Mouse (Mus musculus) macrophage (primary cell): ENCODE data around the gene Coil. TPM values are rescaled to one million over a fixed set of nuclear protein-coding genes. Genes with fewer than 3 reads are reported as not detected.
A peak's percentile ranks its signal among the peaks of the same experiment; 100 is the strongest.

ENCODE experiments used
- H3K27ac ChIP-seq: fragments of 350-480 bp; formaldehyde crosslinking; 2 replicates; pipeline ENCODE4 v1.9.0; 2021
- H3K36me3 ChIP-seq: fragments of 350-480 bp; formaldehyde crosslinking; 2 replicates; pipeline ENCODE4 v1.9.0; 2021; ENCODE audit errors: inconsistent target
- H3K4me3 ChIP-seq: fragments of 350-480 bp; formaldehyde crosslinking; 2 replicates; pipeline ENCODE4 v1.9.0; 2021; ENCODE audit errors: inconsistent target
- H3K79me2 ChIP-seq: fragments of 350-480 bp; formaldehyde crosslinking; 2 replicates; pipeline ENCODE4 v1.9.0; 2021; ENCODE audit errors: inconsistent target
- WGBS: methylation state at CpG from one replicate; pipeline ENCODE4 v1.1.7; 2026; ENCODE audit warnings: inconsistent platforms; ENCODE audit not compliant: missing documents; 5-methylcytosine and 5-hydroxymethylcytosine counted together
- polyA plus RNA-seq: library from polyadenylated mRNA; stranded (reverse); fragments of 250-400 nt; gene quantifications from 3 replicates; pipeline ENCODE4 v1.2.4, GENCODE M21; 2018; ENCODE audit warnings: inconsistent platforms
- total RNA-seq, 78 experiments: library from RNA; depleted of rRNA; stranded (reverse); fragments of 250-400 nt; gene quantifications; 1 replicate in 9 of 78; 2 replicates in 24 of 78; 3 replicates in 43 of 78; 4 replicates in 2 of 78; pipeline ENCODE4 v1.2.4; 2018; ENCODE audit warnings: inconsistent platforms in 56 of 78

The Coil gene
- 10 to 100 TPM in 11 of 26 experiments, 1 to 10 TPM in 15; 2.7 to 18.4 (median 8.4) TPM for total RNA-seq (2018; cell fraction: chromatin; rRNA removed)
- total RNA-seq (2018; cell fraction: cytosol; rRNA removed), result 1 to 10 TPM; 2.5 to 7.7 (median 5.8) TPM
- total RNA-seq (2018; cell fraction: nucleus; rRNA removed), result 10 to 100 TPM in 1 of 26 experiments, 1 to 10 TPM in 25; 1.9 to 10.7 (median 5.0) TPM
- polyA plus RNA-seq, result 5.1 to 8.0 TPM (median 5.6 TPM) in 3 replicates

DNA sequence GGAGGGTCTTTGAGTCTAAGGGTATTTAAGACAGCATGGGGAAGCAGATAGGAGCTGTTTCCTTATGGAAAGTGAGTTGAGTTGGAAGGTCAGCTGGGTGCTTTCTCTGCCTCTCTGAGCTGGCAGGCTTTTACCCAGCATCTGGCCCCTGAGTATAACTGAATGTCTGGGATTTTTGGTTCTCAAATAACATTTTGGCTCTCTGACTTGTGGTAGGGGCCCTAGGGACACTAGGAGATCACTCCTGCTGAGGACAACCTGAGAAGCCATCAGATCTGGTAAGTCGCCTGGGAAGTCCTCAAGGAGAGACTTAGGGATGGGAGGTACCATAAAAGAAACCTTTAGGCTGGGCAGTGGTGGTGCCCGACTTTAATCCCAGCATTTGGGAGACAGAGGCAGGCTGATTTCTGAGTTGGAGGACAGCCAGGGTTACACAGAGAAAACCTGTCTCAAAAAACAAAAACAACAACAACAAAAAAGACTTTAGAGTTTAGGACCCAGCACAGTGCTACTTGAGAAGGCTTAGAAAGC, at the start of gene Coil:
Gene Coil, plus strand, starts transcription at position 51 of the 531 bp plus-strand sequence.
- Histone ChIP-seq H3K36me3 (no peaks in the 10 kb centered on the region), H3K4me3 (no peak within 1 kb of the TSS), H3K27ac (no peak within 1 kb of the TSS), H3K79me2 (peaks cover 9% of the 10 kb centered on the region; the same call in 1 of the 2 replicates)
- 45% methylated on average over 2 of the region's 2 CpGs for WGBS

DNA sequence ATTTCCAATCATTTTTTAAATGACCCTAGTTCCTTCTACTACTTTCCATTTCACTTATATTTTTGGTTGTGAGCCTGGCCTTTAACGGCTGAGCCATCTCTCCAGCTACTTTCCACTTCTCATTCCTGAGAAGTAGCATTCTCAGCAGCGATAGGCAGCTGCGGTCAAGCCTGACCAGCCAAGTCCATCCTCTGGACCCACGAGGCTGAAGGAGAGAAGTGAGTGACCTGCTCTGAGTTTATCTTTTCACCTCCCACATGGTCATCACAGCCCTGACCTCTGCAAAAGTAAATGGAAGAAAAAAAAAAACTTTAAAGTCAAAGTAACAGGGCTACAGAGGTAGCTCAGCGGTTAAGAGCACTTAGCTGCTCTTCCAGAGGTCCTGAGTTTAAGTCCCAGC, 43.5 kb upstream of the Coil start:
- H3K4me3 ChIP-seq, result no peak overlapping the region
- peaks cover 90% of the 10 kb centered on the region for H3K36me3 ChIP-seq
- no peak overlapping the region for H3K27ac ChIP-seq
- no peaks in the 10 kb centered on the region for H3K79me2 ChIP-seq
- 90% methylated on average over 5 of the region's 5 CpGs for WGBS

DNA sequence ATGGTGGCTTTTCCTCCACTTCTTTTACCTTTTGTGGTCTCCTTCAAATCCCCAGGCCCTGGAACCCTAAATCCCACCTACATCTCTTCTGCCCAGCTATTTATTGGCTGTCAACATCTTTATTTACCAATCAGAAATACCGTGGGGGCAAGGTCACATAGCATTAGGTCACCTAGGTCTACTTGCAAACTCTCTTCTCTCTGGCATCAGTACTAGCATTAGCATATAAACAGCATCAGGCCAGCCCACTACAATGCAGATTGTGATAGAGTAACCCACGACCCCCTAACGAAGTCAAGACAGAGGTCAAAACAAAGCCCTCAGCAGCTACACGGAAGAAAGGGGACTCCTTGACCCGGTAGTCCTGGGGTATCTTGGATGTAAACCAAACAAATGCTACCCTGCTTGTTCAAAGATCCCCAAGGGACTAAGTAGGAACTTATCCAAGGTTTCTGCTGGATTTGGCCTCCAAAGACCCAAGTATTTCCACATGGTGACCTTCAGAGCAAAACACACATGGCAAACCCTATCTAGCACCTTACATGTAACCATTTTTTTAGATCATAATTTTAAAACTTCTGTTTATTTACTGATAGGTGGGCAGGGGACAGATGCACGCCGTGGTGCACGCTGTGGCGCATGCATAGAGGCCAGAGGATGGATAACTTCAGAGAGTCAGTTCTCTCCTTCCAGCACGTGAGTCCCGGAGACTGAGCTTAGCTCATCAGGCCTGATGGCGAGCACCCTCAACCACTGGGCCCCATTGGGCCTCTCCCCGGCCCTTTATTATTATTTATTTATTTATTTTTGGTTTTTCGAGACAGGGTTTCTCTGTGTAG, 38.1 kb upstream of the Coil start:
- Histone ChIP-seq H3K4me3 (no peak overlapping the region), H3K27ac (no peak overlapping the region), H3K36me3 (peaks cover 91% of the 10 kb centered on the region), H3K79me2 (no peaks in the 10 kb centered on the region)
- WGBS, result 93% methylated on average over 14 of the region's 14 CpGs

DNA sequence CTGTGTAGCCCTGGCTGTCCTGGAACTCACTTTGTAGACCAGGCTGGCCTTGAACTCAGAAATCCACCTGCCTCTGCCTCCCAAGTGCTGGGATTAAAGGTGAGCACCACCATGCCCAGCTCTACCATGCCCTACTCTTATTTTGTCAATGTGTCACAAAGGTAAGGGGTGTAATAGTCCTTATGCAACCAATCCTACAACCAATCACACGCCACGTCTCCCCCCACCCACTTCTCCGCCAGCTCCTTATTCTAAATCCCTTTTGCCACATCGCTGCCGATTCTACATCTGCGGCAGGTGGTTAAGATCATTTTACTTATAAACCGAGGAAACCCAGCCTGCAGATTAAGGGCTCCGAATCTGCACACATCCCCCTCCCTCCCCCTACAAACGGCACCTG, 37.0 kb upstream of the Coil start:
- H3K27ac ChIP-seq, result no peak overlapping the region
- H3K4me3 ChIP-seq, result no peak overlapping the region
- peaks cover 91% of the 10 kb centered on the region for H3K36me3 ChIP-seq
- 98% methylated on average over 9 of the region's 9 CpGs for WGBS
- no peaks in the 10 kb centered on the region; the same call in 1 of the 2 replicates for H3K79me2 ChIP-seq

DNA sequence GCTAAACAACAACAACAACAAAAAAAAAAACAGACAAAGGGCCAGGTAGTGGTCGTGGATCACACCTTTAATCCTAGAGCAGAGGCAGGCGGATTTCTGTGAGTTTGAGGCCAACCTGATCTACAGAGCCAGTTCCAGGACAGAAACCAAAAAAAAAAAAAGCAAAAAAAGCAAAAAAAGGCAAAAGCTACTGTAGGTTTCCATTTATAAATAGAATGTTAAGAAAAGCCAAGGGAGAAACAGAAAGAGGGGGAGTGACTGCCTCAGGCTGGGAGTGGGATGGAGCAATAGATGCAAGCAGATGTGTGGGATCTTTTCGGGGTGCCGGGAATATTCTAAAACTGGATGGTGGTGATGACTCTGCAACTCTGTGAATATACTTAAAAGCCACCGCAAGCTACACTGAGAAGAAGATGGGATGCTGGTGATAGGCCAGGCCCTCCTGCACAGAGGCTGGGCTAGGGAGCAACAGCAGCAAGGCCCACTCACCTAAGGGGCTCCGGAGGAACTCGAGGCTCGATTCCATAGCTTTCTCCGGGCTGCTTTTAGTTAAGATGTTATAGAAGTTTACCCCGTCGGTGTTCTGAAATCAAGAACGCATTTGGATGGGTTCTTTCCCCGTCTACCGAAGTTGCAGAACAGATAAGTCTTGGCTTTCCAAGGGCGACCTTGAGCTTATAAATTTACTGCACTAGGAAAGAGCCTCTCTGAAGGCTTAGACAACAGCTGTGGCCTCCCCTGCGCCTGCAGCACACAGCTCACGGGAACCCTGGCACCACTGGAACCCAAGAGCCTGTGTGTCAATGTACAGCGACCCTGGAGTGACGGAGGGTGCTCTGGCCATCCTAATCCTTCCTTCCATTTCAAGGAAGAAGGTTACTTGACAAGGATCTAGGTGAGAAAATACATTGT, 35.7 kb upstream of the Coil start:
- Histone ChIP-seq H3K79me2 (no peaks in the 10 kb centered on the region; the same call in 1 of the 2 replicates), H3K4me3 (no peak overlapping the region), H3K36me3 (peaks cover 84% of the 10 kb centered on the region), H3K27ac (no peak overlapping the region)
- 94% methylated on average over 19 of the region's 19 CpGs for whole genome bisulfite sequencing

DNA sequence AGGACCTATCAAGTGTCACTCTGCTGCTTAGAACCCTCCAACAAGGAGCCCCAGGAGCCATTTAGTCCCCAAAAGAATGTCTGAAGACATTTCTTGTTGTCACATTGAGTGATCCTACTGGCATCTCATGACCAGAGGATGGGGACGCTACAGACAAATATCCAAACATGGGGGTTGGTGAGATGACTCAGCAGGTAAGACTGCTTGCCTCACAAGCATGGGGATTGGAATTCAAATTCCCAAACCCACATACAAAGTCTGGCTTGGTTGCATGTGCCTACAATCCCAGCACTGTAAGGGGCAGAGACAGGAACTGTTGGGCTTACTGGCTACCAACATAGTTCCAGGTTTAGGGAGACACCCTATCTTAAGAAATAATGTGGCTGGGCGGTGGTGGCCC, 32.2 kb upstream of the Coil start:
- Histone ChIP-seq H3K27ac (no peak overlapping the region), H3K4me3 (no peak overlapping the region), H3K79me2 (no peaks in the 10 kb centered on the region; the same call in 1 of the 2 replicates), H3K36me3 (peaks cover 85% of the 10 kb centered on the region)
- 93% methylated on average over 2 of the region's 2 CpGs for WGBS

DNA sequence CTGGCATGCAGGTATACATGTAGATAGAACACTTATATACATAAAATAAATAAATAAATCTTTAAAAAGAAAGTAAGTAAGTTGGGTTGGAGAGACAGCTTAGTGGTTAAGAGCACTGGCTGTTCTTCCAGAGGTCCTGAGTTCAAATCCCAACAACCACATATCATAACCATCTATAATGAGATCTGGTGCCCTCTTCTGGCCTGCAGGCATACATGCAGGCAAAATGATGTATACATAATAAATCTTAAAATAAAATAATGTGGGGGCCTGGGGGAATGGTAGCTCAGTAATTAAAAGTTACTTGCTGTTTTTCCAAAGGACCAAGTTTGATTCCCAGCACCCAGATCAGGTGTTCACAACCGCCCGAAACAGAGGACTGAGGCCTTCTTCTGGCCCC, 31.3 kb upstream of the Coil start:
- no peaks in the 10 kb centered on the region; the same call in 1 of the 2 replicates for H3K79me2 ChIP-seq
- H3K36me3 ChIP-seq, result peaks cover 85% of the 10 kb centered on the region
- H3K4me3 ChIP-seq, result no peak overlapping the region
- no peak overlapping the region for H3K27ac ChIP-seq
- WGBS, result 100% methylated on average over 2 of the region's 2 CpGs

DNA sequence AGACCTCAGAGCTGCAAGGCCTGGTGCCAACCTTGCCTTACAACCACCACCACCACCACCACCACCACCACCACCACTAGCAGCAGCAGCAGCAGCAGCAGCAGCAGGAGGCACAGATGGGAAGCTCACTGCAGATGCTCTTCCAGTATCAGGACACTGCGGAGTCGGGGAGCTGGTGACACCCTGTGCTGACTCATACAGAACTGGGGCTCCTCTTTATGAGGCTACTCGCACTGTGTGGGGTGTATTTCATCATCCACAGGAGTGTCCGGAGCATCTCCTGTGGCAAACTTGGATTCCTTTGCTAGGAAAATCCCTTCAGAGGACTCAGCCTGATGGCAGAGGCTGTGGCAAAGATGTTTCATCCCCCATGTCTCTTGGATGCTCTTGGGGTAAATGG, 30.4 kb upstream of the Coil start:
- Histone ChIP-seq H3K4me3 (no peak overlapping the region), H3K79me2 (peaks cover 5% of the 10 kb centered on the region; the same call in 1 of the 2 replicates), H3K36me3 (peaks cover 85% of the 10 kb centered on the region), H3K27ac (no peak overlapping the region)
- WGBS, result 94% methylated on average over 4 of the region's 4 CpGs

DNA sequence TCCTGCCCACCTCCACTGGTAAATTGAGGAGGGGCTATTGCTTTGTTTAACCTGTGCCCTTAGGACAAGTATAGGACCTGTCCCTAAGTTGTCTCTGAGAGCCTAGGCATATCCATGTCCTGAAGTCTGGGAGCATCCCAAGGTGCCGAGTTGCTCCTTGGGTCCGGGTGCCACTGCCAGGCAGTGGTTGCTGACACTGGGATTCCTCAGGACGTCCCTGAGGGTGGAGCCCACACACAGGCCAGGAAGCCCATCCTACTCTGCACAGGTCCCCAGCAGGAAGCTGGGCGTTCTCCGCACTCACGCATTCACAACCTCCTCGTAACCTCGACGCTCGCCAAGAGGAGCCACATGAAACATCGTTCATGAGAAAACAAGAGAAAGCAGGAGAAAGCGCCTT, 28.6 kb upstream of the Coil start:
- Histone ChIP-seq H3K36me3 (peaks cover 84% of the 10 kb centered on the region), H3K79me2 (peaks cover 9% of the 10 kb centered on the region; the same call in 1 of the 2 replicates), H3K27ac (no peak overlapping the region), H3K4me3 (no peak overlapping the region)
- 85% methylated on average over 12 of the region's 12 CpGs for WGBS

DNA sequence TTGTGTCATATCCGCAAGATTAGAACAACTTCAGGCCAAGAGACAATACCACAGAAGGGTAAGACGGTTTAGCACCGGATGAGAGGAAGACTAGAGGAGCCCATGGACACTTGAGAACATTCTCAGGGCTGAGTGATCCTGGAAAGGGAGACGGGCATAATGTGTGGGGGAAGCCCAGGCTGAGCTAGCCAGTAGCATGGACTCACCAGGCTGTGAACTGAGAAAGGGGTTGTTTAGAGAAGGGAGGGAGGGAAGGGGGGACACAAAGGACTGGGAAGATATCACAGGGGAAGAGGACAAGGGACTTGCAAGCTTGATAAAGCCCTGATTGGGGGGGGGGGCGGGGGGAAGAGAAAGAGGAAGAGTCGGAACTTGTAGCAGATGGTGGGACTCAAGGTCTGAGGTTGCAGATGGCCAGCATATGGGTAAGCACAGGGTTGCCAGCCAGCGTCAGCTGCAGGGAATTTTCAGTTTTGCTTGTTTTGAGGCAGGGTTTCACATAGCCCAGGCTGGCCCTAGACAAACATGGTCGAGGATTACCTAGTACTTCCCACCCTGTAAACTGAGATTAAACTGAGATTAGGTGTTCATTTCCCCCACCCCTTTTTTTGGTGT, 24.0 kb upstream of the Coil start:
- Histone ChIP-seq H3K4me3 (no peak overlapping the region), H3K27ac (no peak overlapping the region), H3K36me3 (peaks cover 59% of the 10 kb centered on the region), H3K79me2 (peaks cover 42% of the 10 kb centered on the region)
- WGBS, result 43% methylated on average over 8 of the region's 8 CpGs

DNA sequence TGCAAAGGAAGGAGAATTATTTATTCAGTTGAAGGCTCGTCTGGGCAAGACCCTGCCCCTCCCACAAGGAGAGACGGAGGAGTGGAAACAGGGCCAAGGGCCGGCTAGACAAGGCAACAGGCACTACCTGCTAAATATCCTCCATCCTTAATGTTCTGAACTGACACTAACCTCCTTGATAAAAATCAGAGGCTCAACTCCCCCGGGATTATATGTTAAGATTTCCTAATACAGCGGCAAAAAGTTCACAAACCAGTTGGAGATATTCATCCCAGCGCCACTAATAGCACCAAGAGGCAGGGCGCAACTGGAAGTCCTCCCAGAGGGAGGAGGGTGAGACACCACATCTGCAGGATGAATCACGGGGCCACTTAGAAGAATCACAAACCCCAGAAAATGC, 21.2 kb upstream of the Coil start:
- peaks cover 71% of the 10 kb centered on the region for H3K79me2 ChIP-seq
- peaks cover 39% of the 10 kb centered on the region for H3K36me3 ChIP-seq
- no peak overlapping the region for H3K4me3 ChIP-seq
- 92% methylated on average over 8 of the region's 8 CpGs for WGBS
- H3K27ac ChIP-seq, result no peak overlapping the region

DNA sequence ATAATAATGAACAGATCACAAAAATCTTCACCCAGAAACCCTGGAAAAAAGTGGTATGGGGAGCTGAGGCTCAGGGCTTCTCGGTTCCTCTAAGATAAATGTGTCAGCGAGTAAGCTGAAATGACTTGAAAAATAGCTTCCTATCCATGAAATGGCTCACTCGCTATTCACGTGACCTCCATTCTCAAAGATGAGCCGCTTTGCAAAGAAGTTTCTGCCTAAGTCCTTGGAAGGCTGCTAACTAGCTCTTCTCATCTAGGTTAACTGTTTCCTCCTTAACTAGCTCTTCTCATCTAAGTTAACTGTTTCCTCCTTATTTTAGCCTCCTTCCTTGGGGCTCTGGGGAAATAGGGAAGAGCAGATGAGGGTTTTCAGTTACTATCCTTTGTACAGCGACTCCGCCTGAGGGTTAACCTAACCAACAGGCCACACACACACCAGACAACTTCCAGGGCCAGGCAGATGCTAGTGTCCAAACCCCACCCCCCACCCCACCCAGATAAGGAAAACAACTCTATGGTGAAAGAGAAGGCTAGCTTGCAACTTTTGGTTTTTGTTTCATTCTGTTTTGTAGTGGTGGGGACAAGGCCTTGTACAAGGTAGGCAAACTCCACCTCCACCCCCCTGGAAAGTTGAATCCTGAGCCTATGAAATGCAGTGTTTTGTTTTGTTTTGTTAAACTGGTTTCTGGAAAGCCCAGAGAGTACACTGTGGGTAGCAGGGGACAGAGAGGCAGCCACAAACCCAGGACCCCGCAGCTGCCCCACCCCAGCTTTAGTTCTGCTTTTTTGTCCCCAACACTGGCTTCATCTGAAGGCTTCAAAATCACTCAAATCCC, 20.0 kb upstream of the Coil start:
- Histone ChIP-seq H3K79me2 (peaks cover 76% of the 10 kb centered on the region), H3K36me3 (peaks cover 28% of the 10 kb centered on the region), H3K27ac (peak overlapping the region; percentile 51), H3K4me3 (no peak overlapping the region)
- WGBS, result 40% methylated on average over 8 of the region's 8 CpGs

DNA sequence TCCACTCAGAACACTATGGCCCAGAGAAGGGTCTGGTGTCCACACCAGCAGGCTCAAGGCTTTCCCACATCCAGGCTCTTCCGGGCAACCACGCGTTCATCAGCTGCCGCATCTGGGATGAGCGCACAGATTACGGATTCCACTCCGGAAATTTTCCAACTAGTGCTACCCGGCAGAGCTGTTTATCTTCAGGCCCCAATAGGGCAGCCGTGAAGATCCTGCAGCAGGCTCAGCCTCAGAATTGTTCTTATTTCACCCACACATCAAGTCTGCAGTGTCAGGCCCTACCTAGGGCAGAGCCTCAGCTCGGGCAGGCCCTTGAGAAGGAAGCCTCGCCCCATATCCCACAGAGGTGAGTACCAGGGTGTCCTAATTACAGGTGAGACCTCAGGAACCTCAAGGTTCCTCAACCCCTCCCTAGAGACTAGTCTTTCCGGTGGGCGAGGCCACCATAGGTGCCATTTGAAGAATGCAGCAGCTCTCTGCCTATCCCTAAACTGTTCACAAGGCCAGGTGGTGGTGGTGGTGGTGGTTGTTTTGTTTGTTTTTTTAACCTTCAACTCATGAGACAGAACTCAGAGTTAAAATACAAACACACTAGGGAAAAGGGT, 19.3 kb upstream of the Coil start:
- Histone ChIP-seq H3K27ac (peak overlapping the region; percentile 51), H3K79me2 (peaks cover 74% of the 10 kb centered on the region), H3K36me3 (peaks cover 21% of the 10 kb centered on the region; the same call in 1 of the 2 replicates), H3K4me3 (no peak overlapping the region)
- WGBS, result 93% methylated on average over 13 of the region's 13 CpGs
